Mouse (Mus musculus) limb, embryonic 14.5 days (tissue): Measurements from ENCODE around the gene Lekr1. TPM values are rescaled to one million over a fixed set of nuclear protein-coding genes. Genes with fewer than 3 reads are reported as not detected.

Source experiments
- ATAC-seq: fragments of 200-750 bp; cut with Nextera tagmentation; 2 replicates; pipeline ENCODE4 v1.8.0; 2017; ENCODE audit warnings: low read depth, moderate number of reproducible peaks, moderate TSS enrichment; ENCODE audit not compliant: low FRiP score
- DNase-seq: peaks from one replicate; pipeline ENCODE4 v3.0.0-alpha.2; 2015; ENCODE audit warnings: low spot score
- H3K27ac ChIP-seq: fragments of 300-500 bp; sonication (generic); replicated peaks from 2 replicates; pipeline ENCODE4 v1.5.1; 2014; ENCODE audit warnings: low read depth, mild to moderate bottlenecking, low read length, moderate library complexity, mixed read lengths
- H3K27me3 ChIP-seq: fragments of 300-500 bp; sonication (generic); 2 replicates; pipeline ENCODE4 v1.6.1; 2014; ENCODE audit warnings: low read length, mixed read lengths; ENCODE audit not compliant: control insufficient read depth, insufficient read depth
- H3K36me3 ChIP-seq: fragments of 300-500 bp; sonication (generic); 2 replicates; pipeline ENCODE4 v1.6.1; 2014; ENCODE audit warnings: mild to moderate bottlenecking, low read length, moderate library complexity, mixed read lengths; ENCODE audit not compliant: control insufficient read depth, insufficient read depth
- H3K4me1 ChIP-seq: fragments of 300-500 bp; sonication (generic); 2 replicates; pipeline ENCODE4 v1.6.1; 2014; ENCODE audit warnings: antibody characterized with exemption, low read length, mixed read lengths; ENCODE audit not compliant: control insufficient read depth, insufficient read depth
- H3K4me2 ChIP-seq: fragments of 300-500 bp; sonication (generic); replicated peaks from 2 replicates; pipeline ENCODE4 v1.6.1; 2014; ENCODE audit warnings: low read depth, mild to moderate bottlenecking, low read length, moderate library complexity; ENCODE audit not compliant: severe bottlenecking
- H3K4me3 ChIP-seq: fragments of 300-500 bp; sonication (generic); replicated peaks from 2 replicates; pipeline ENCODE4 v1.5.1; 2014; ENCODE audit warnings: low read length
- H3K9ac ChIP-seq: fragments of 300-500 bp; sonication (generic); 2 replicates; pipeline ENCODE4 v1.6.1; 2014; ENCODE audit warnings: mild to moderate bottlenecking, low read depth, low read length, moderate library complexity; ENCODE audit not compliant: severe bottlenecking
- H3K9me3 ChIP-seq: fragments of 300-500 bp; sonication (generic); 2 replicates; pipeline ENCODE4 v1.6.1; 2016; ENCODE audit warnings: low read length; ENCODE audit not compliant: control insufficient read depth
- POLR2A ChIP-seq: fragments of 200-500 bp; IDR thresholded peaks from 2 replicates; pipeline ENCODE4 v1.8.0; 2012; ENCODE audit warnings: inconsistent platforms, mild to moderate bottlenecking, moderate library complexity, borderline replicate concordance; ENCODE audit not compliant: insufficient read depth, insufficient read length; ENCODE audit errors: extremely low read depth
- WGBS: fragments of 180-500 bp; shearing (Covaris S2); extraction: QIAGEN DNeasy Blood & Tissue Kit; methylation state at CpG from one replicate; pipeline ENCODE4 v1.1.7; 2014; 5-methylcytosine and 5-hydroxymethylcytosine counted together
- polyA plus RNA-seq, 2 experiments: library from polyadenylated mRNA; depleted of rRNA in 1 of 2; stranded (reverse) in 1 of 2; unstranded in 1 of 2; fragments of >200 nt; fragmentation: Nextera tagmentation in 1 of 2; extraction: Ambion mirVana in 1 of 2; gene quantifications; 2 replicates each; pipeline versions ENCODE4 v1.2.1 to v1.2.3; 2012 to 2014

The Lekr1 gene
- polyA plus RNA-seq, 2 experiments = 5.2 to 6.9 TPM

DNA sequence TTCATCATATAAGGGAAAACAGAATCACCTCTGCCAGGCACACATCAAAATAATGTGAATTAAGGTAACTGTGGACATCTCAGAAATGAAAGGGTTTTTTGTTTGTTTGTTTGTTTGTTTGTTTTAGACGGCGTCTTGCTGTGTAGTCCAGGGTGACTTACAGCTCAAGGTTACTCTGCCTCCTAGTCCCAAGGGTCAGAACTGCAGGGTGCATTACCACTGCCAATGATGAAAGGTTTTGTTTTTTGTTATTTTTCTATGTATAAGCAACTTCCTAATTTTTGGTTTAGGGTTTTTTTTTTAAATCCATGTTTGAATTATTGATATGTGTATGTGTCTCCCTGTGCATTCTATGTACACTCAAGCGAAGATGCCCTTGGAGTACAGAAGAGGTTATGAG is 4.3 kb upstream of the Lekr1 start:
- ATAC-seq = no peak
- Histone ChIP-seq H3K36me3 (no peaks in the 10 kb centered on the region), H3K9ac (no peak overlapping the region), H3K27me3 (peaks cover 17% of the 10 kb centered on the region), H3K4me2 (no peak overlapping the region), H3K4me3 (no peak overlapping the region), H3K27ac (no peak overlapping the region), H3K4me1 (peaks cover 9% of the 10 kb centered on the region; the same call in 1 of the 2 replicates), H3K9me3 (no peaks in the 10 kb centered on the region)
- 78% methylated on average over 3 of the region's 3 CpGs for WGBS
- DNase-seq = no peak
- no peak for TF ChIP-seq POLR2A

DNA sequence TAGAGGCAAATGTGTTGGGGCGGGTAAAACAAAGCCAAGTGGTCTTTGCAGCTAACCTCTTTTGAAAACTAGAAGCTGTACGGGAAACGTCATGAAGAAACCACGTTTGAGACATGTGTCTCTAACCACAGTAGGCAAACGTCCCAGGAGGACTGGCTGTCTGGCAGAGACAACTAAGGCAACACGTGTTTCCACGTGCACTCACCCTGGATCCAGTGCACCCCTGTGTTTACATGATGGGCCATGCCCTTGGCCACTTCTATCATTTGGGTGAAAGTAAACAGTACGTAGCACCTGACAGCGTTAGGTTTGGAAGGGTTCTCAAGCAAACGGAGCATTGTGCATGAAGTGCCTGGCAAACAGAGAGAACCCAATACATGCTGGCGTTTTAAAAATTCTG is 2.9 kb upstream of the Lekr1 start:
- H3K36me3 ChIP-seq = no peaks in the 10 kb centered on the region
- H3K9me3 ChIP-seq = no peaks in the 10 kb centered on the region
- WGBS = 59% methylated on average over 11 of the region's 11 CpGs
- ATAC-seq (no peak), DNase-seq (no peak)
- no peak overlapping the region for H3K4me3 ChIP-seq
- H3K4me2 ChIP-seq = no peak overlapping the region
- H3K4me1 ChIP-seq = peaks cover 8% of the 10 kb centered on the region; the same call in 1 of the 2 replicates
- 0 out of 2 replicates have a peak, but pooled peaks cover 4% of the 10 kb centered on the region for H3K27me3 ChIP-seq
- TF ChIP-seq POLR2A = no peak
- no peak overlapping the region for H3K27ac ChIP-seq
- H3K9ac ChIP-seq = no peak overlapping the region

DNA sequence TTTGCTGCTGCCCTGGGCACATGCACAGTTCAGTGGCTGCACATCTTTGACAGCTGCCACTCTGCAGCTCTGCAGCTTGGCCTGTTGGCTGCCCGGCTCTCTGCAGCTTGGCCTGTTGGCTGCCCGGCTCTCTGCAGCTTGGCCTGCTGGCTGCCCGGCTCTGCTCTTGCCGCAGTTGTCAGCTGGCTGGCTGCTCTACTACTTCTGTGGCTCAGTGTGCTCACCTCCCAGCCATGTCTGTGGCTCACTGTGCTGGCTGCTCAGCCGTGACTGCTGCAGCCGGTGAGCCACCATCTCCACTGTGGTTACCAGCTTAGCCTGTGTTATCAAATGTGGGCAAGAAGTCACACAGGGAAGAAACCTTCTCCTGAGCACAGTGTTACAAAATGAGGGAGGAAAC is 4.2 kb downstream of the Lekr1 start:
- no peak for TF ChIP-seq POLR2A
- DNase-seq (no peak), ATAC-seq (no peak)
- Histone ChIP-seq H3K4me2 (no peak overlapping the region), H3K27ac (no peak overlapping the region), H3K9me3 (no peaks in the 10 kb centered on the region), H3K36me3 (no peaks in the 10 kb centered on the region), H3K9ac (no peak overlapping the region), H3K4me1 (0 out of 2 replicates have a peak, but pooled peaks cover 4% of the 10 kb centered on the region), H3K4me3 (no peak overlapping the region), H3K27me3 (no peaks in the 10 kb centered on the region)
- WGBS = 78% methylated on average over 6 of the region's 6 CpGs

DNA sequence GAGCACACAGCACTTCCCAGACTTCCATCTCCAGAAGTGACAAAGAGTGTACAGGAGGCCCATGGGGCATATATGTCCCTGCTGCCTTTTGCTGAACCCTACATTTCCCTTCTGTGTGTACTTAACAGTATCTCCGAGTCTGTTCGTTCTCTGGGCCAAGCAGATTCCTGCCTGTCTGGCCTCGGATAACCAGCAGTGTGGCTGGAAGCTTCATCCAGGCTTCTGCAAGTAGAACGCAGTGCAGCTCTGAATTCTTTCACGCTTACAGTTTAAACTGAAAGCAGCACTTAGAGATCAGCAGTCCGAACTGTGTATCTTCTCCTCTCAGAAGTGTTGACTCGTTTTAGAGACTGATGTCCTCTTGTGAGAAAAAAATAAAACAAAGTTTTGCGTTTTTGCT is 7.7 kb downstream of the Lekr1 start:
- no peaks in the 10 kb centered on the region for H3K27me3 ChIP-seq
- 44% methylated on average over 8 of the region's 8 CpGs for WGBS
- ATAC-seq = no peak
- H3K4me2 ChIP-seq = no peak overlapping the region
- H3K36me3 ChIP-seq = no peaks in the 10 kb centered on the region
- no peak for TF ChIP-seq POLR2A
- DNase-seq = no peak
- H3K27ac ChIP-seq = no peak overlapping the region
- H3K4me1 ChIP-seq = no peaks in the 10 kb centered on the region
- H3K4me3 ChIP-seq = no peak overlapping the region
- no peaks in the 10 kb centered on the region for H3K9me3 ChIP-seq
- no peak overlapping the region for H3K9ac ChIP-seq

DNA sequence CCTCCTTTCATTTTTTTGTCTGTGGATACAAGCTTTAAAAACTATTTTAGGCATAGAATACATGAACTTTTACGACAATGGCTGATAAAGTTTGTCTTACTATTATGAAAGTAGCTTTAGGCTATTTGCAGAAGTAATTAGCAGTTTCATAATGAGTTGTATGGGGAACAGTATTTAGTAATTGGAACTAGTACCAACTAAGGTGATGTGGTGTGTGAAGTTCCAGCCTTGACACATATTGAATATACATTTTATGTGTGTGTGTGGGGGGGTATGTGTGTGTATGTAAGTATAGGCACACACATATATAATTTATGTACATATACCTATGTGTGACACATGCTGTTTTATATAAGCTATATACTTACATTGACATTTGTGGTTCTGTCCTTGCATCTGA is 14.6 kb downstream of the Lekr1 start:
- no peak overlapping the region for H3K4me3 ChIP-seq
- H3K4me2 ChIP-seq = no peak overlapping the region
- no peaks in the 10 kb centered on the region for H3K9me3 ChIP-seq
- no peaks in the 10 kb centered on the region for H3K4me1 ChIP-seq
- no peak overlapping the region for H3K9ac ChIP-seq
- DNase-seq = no peak
- no peak for TF ChIP-seq POLR2A
- H3K36me3 ChIP-seq = no peaks in the 10 kb centered on the region
- no peak for ATAC-seq
- WGBS = 80% methylated on average over 1 of the region's 1 CpGs
- H3K27ac ChIP-seq = no peak overlapping the region
- no peaks in the 10 kb centered on the region for H3K27me3 ChIP-seq

DNA sequence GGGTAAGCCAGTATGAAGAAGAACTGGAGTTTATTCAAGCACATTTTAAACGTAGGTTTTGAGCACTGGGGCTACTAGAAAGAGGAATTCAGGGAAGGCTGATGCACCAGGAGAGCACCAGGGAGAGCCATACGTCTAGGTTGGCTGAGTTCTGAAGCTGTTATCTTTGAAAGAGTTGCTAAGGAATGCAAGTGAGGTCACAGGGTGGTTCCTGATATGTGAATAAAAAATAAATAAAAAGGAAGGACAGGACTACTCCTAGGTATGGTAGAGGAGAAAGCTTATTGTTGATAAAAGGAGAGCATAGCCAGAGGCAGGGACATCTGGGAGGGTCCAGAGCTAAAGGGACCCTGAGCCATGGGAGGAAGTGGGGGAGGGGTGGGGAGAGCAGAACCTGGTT is 23.7 kb downstream of the Lekr1 start:
- Histone ChIP-seq H3K27me3 (no peaks in the 10 kb centered on the region), H3K4me2 (no peak overlapping the region), H3K9me3 (0 out of 2 replicates have a peak, but pooled peaks cover 3% of the 10 kb centered on the region), H3K36me3 (no peaks in the 10 kb centered on the region), H3K27ac (no peak overlapping the region), H3K4me1 (no peaks in the 10 kb centered on the region), H3K9ac (no peak overlapping the region), H3K4me3 (no peak overlapping the region)
- WGBS = 36% methylated on average over 2 of the region's 2 CpGs
- no peak for ATAC-seq
- DNase-seq = no peak
- no peak for TF ChIP-seq POLR2A
